Mouse (Mus musculus) MEL-GATA-1-ER (cell line): ENCODE results near the gene Cnih2.
"Not testable (repeated sequence)": the region's sequence is repeated elsewhere in the genome, so short reads cannot be mapped to it uniquely, and the experiment has no call there.

Source experiments
- DNase-seq: peaks from one replicate; pipeline ENCODE4 v3.0.0-alpha.2; 2012; ENCODE audit warnings: low read depth; ENCODE audit errors: extremely low read depth

Cnih2 gene

DNA sequence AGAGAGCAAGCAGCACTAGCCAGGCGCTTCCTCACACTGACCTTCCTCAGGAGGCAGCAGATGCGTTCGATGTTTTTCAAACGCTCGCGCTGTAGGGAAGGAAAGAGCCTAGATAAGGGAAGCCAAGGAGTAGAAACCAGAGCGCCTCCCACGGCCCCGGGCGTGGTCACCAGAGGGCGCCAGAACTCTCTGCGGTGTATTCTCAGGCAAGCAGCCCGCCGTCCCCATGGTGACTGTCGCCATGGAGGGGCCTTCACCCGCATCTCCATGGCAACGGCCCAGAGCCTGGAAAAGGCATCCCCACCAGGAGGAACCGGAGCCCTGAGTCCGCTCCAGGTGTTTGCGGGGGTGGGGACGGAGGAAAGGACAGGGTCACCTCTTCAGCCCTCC is 4.1 kb downstream of the Cnih2 start:
- peak; percentile 82 for DNase-seq

DNA sequence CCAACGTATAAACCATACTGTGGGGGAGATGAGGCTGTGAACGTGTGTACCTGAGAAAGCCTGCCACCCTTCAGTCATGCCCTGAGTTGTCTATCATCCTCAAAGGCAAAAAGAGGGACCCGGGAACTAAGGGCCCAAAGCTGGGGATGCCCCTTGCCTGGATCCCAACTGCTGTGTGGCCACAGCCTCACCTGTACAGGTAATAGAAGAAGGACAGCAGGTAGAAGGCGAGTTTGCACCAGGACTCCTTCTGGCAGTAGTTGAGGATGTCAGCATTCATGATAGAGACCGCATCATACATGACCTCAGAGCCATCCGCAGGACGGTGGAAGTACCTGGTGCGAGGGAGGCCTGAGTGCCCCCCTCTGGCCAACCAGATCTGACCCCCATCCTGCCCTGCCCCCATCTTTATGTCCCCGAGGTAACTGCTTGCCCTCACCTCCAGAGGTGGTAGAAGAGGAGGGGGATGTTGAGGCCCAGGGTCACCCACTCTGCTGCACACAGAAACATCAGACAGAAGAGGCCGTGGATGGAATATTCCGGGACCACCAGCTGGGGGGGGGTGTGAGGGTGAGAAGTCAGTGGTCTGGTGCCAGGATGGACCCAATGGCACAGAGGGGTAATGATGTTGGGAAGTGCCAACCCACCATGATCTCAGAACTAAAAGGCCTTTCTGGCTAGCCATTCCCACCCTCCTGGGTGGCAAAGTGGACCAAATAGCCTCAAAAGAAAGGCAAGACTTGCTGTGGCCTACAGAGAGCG is 4.7 kb downstream of the Cnih2 start:
- no peak for DNase-seq

DNA sequence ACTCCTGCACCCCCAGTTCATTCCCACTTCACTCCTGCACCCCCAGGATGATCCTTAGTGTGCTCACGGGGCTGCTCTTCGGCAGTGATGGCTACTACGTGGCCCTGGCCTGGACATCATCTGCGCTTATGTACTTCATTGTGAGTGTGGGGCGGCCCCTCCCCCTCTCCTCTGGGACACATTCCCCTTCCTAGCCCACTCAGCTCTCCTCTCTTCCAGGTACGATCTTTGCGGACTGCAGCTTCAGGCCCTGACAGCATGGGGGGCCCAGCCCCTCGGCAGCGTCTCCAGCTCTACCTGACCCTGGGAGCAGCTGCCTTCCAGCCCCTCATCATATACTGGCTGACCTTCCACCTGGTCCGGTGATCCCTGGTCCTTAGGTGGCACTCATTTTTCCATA is 6.2 kb downstream of the Cnih2 start:
- DNase-seq = no peak

- DNase-seq = no peak
Measured at GRCm38 (mm10) chr19:5089324-5089723, 9.0 kb downstream of the Cnih2 start.

DNA sequence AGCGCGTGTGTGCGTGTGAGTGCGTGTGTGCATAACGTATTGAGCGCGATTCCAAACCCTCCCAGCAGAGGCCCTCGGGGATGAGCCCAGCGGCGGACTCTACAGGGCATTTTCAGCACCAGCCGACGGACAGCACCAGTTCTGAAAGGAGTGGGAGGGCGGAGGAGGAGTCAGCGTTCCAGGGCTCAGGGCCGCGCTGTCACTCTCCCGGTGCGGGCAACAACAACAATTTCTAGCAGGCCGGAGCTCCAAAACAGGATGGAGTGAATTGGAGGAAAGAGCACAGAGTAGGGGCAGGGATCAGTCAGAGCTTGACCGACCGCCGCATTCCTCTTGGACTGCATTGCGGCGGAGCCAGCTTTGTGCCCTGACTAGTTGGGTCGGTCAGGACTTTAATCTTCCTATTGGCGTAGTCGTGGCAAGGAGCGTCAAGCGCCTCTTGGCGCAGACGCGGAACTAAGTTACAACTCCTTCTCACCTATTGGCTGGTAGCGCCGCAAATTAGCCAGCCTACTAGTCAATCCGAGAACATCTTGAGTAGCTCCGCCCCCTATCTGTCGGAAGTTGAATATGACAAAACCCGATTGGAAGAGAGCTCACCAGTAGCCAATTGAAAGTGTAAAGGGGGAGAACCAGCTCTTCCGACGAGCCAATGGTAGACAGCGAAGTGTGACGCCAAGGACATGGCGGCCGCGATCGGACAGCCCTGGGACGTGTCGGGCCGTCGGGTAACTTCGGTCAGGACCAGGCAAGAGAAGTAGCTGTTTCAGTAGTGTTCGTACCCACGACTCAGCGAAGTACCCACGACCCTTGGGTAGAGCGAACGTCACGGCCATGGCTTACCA is 10.2 kb downstream of the Cnih2 start, which contains the start of gene Yif1a:
Gene Yif1a, plus strand, starts transcription at position 655 of the 845 bp plus-strand sequence.
- DNase-seq = peak; percentile 100

DNA sequence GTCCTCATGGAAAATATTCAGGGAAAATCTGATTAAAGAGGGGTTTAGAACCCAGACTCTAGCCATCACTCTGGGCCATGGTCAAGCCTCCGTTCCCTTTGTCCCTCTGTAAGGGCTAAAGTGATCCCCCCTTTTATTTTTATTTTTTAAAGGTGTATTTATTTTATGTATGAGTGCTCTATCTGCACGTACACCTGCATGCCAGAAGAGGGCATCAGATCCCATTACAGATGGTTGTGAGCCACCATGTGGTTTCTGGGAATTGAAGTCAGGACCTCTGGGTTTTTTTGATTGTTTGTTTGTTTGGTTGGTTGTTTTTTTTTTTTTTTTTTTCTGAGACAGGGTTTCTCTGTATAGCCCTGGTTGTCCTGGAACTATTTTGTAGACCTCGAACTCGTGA is 11.8 kb downstream of the Cnih2 start:
- DNase-seq = not testable (repeated sequence)

DNA sequence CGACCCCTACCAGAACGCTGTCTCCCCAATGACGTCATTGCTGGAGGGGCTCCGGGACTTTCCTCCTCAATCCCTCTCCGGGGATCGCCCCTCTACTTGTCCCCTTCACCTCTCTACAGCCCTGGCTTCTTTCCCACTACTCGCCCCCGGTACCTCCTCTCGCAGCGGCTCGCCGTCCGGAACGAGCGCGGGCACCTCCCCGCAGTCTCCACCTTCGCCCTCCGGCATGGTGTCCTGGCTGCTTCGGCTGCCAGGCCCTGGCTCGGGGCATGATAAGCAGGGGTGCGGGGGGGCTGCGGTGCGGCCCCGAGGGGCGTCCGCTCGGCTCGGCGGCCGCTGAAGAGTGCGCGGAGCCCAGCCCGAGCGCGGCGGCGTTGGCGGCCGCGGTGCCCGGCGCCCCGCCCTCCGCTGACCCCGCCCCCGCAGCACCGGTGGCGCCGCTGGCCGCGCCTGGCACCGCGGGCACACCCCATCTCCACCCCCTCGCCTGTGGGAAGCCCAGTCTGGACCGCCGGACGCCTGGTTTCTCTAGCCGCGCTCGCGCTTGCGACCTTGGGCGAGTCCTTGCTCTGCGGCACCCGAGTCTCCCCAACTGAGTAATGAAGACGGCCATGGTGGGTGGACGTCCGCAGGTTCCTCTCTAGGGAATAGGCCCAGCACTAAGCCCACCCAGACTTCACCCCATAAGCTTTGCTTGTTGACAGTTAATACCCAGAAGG is 13.0 kb downstream of the Cnih2 start, which contains the start of gene Tmem151a:
Gene Tmem151a, minus strand, starts transcription at position 387 of the 719 bp plus-strand sequence.
- no peak for DNase-seq

DNA sequence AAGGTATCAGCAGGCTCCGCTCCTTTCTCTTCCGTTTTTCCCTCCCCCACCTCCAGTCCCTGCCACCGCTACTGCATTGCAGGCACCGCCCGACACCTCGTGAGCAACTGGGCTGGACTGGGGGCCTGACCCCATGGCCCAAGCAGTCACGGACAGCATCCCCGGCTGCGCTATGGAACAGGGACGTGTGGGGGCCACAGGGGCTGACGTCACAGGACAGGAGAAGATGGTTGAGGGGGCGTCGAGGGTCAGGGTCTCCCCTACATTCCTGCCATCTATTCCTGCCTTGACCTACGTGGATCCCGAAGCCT is 13.5 kb downstream of the Cnih2 start:
- no peak for DNase-seq

DNA sequence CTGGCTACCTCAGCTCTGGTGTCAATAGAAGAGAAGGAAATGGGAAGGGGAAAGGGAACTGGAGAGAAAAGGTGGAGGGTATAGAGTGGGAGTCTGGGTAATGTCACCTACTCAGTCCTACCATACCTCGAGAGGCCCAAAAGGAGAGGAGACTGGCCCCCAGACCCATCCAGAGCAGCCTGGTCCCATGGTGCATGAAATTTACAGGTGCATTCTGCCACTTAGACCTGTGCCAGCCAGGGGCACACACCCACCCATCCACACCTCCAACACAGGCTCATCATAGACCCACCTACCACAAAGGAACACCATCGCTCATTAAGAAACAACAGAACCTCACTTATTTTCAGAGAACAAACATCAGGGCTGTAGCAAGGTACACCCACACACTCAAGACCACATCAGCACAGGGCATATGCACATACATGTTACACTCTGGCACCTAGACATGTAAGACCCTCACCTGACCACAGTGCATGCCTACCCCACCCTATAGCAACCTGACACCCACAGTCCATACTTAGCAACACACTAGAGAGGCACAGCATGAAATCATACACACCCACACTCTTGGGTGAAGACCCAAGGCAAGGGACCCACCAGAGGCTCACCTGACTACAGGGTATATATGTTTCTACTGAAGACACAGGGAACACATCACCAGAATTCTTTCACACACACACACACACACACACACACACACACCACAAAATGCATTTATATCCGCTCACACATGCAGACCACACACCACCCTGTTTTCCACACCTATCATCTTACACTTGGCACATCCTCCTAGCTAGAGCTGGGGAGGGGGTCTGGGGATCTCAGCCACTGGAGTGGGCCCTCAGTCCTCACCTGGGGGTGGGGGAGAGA is 14.1 kb downstream of the Cnih2 start:
- DNase-seq = no peak

- DNase-seq = no peak
Measured at GRCm38 (mm10) chr19:5082596-5082995, 15.7 kb downstream of the Cnih2 start.

DNA sequence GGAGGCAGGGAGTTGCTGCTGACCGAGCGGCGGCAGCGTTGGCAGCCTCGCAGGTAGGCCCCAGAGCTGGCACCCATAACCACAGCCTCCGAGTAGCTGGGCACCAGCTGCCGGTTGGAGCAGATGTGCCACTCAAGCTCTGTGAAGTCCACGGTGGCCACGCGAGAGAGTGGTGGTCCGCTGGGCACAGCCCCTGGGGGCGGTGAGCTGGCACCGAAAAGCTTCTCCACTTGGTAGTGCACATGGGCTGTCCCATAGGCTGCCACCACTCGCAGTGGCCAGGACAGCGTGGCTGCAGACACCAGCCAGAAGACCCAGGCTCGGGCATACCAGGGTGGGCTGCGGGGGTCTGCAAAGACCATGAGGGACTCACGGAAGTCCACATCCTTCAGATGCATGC is 16.3 kb downstream of the Cnih2 start:
- no peak for DNase-seq

GRCm38 (mm10) chr19:5079279-5079678 is 19.0 kb downstream of the Cnih2 start:
- no peak for DNase-seq

GRCm38 (mm10) chr19:5073518-5073917 is 24.8 kb downstream of the Cnih2 start:
- DNase-seq = no peak

GRCm38 (mm10) chr19:5073028-5073427 is 25.3 kb downstream of the Cnih2 start:
- peak; percentile 38 for DNase-seq

DNA sequence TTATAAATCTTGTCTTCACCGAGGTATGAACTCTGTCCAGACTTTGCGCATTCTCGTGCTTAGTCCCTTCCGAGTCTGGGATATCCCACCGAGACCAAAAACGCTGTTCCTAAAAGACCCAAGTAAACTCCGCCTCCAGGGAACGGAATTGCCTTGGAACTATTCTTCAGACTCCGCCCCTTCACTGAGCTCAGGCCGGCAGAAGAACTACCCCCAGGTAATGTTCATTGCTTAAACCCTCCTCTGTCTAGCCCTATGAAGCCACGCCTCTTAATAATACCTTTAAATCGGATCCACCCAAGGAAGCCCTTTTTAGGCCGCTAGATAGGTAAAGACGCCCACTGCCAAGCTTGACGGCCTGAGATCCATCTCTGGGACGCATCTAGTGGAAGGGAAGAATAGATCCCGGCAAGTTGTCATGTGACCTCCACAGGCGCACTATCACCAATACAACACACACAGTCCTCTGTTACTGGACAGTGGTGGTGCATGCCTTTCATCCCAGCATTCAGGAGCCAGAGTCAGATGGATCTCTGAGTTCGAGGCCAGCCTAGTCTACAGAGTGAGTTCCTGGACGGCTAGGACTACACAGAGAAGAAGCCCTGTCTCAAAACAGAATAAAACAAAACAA is 25.8 kb downstream of the Cnih2 start:
- peak; percentile 45 for DNase-seq

DNA sequence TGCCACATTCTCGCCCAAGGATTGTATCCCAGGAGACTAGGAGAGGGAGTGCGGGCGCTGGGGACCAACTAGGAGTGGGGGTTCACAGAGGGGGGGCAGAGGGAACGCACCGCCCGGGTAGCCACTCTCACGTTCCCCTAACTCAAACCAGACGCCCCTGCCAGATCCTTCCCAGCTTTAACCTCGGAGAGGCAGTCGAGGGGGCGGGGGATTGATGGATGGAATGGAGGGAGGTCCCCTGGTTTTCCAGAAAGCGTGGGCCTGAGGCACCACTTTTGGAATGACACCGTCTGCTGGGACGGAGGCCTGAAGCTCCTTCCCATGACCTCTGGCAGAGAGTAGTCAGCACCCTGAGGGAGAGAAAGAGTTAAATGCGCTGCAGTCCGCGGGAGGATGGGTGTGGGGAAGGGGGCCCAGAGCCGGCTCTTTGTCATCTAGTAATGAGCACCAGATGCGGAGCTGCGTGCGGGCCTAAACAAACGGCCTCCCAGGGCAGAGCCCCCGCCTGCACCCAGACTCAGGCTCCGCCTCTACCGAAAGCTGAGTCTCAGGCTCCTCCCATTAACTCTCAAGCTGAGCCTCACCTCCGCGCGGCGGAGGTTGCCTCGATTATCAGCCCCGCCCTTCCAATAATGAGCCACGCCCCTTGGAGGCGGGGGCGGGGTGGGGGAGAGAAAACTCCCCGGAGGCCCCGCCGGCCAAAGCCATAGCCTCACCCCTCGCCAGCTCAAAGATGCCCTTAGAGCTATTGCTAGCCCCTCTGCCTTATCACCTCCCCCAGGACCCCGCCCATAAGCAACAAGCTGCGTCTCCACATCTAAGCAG is 26.6 kb downstream of the Cnih2 start:
- peak; percentile 69 for DNase-seq

GRCm38 (mm10) chr19:5071077-5071476 is 27.2 kb downstream of the Cnih2 start:
- no peak for DNase-seq

DNA sequence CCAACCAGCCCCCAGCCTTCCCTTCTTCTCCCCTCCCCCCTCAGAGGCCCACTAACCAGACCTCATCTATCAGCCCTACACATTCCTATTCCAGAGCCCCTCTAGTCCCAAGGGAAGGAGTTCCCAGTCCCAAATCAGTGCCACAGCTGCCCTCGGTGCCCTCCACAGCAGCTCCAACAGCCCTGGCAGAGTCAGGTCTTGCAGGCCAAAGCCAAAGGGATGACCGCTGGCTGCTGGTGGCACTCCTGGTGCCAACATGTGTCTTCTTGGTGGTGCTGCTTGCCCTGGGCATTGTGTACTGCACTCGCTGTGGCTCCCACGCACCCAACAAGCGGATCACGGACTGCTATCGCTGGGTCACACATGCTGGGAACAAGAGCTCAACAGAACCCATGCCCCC is 28.3 kb downstream of the Cnih2 start:
- DNase-seq = no peak

DNA sequence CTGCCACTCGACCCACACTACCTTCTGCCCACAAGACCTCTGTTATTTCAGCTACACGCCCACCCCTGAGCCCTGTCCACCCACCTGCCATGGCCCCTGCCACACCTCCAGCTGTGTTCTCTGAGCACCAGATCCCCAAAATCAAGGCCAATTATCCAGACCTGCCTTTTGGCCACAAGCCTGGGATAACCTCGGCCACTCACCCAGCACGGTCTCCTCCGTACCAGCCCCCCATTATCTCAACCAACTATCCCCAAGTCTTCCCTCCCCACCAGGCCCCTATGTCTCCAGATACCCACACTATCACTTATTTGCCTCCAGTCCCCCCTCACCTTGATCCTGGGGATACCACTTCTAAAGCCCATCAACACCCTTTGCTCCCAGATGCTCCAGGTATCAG is 28.8 kb downstream of the Cnih2 start:
- no peak for DNase-seq
